Mouse (Mus musculus) limb, embryonic 11.5 days (tissue): ENCODE results near the gene Hnrnpf. TPM values are rescaled to one million over a fixed set of nuclear protein-coding genes. Genes with fewer than 3 reads are reported as not detected.
"Not testable (repeated sequence)": the region's sequence is repeated elsewhere in the genome, so short reads cannot be mapped to it uniquely, and the experiment has no call there.

Source experiments
- ATAC-seq: fragments of 200-750 bp; cut with Nextera tagmentation; 2 replicates; pipeline ENCODE4 v1.8.0; 2017; ENCODE audit warnings: low read depth; ENCODE audit not compliant: insufficient number of reproducible peaks, low FRiP score, low TSS enrichment
- DNase-seq: peaks from one replicate; pipeline ENCODE4 v3.0.0-alpha.2; 2015; ENCODE audit warnings: low spot score
- H3K27ac ChIP-seq: fragments of 300-500 bp; sonication (generic); replicated peaks from 2 replicates; pipeline ENCODE4 v1.5.1; 2014; ENCODE audit warnings: low read depth, mild to moderate bottlenecking, low read length
- H3K27me3 ChIP-seq: fragments of 300-500 bp; sonication (generic); 2 replicates; pipeline ENCODE4 v1.6.1; 2014; ENCODE audit warnings: mild to moderate bottlenecking, low read length, mixed read lengths; ENCODE audit not compliant: control insufficient read depth, insufficient read depth
- H3K36me3 ChIP-seq: fragments of 300-500 bp; sonication (generic); 2 replicates; pipeline ENCODE4 v1.6.1; 2014; ENCODE audit warnings: mild to moderate bottlenecking, low read length, moderate library complexity, mixed read lengths; ENCODE audit not compliant: control insufficient read depth, insufficient read depth
- H3K4me1 ChIP-seq: fragments of 300-500 bp; sonication (generic); 2 replicates; pipeline ENCODE4 v1.6.1; 2014; ENCODE audit warnings: low read length, mixed read lengths; ENCODE audit not compliant: control insufficient read depth, insufficient read depth
- H3K4me2 ChIP-seq: fragments of 300-500 bp; sonication (generic); 2 replicates; pipeline ENCODE4 v1.6.1; 2014; ENCODE audit warnings: low read depth, mild to moderate bottlenecking, moderate library complexity; ENCODE audit not compliant: severe bottlenecking
- H3K4me3 ChIP-seq: fragments of 300-500 bp; sonication (generic); 2 replicates; pipeline ENCODE4 v1.5.1; 2014; ENCODE audit warnings: low read depth, low read length
- H3K9ac ChIP-seq: fragments of 300-500 bp; sonication (generic); 2 replicates; pipeline ENCODE4 v1.6.1; 2014; ENCODE audit warnings: mild to moderate bottlenecking, low read length
- H3K9me3 ChIP-seq: fragments of 300-500 bp; sonication (generic); 2 replicates; pipeline ENCODE4 v1.6.1; 2016; ENCODE audit warnings: low read length; ENCODE audit not compliant: control insufficient read depth
- WGBS: fragments of 180-500 bp; shearing (Covaris S2); extraction: QIAGEN DNeasy Blood & Tissue Kit; methylation state at CpG from one replicate; pipeline ENCODE4 v1.1.7; 2014; 5-methylcytosine and 5-hydroxymethylcytosine counted together
- polyA plus RNA-seq: library from polyadenylated mRNA; unstranded; fragments of >200 nt; fragmentation: Nextera tagmentation; extraction: Ambion mirVana; gene quantifications from 2 replicates; pipeline ENCODE4 v1.2.1, GENCODE M21; 2014

Hnrnpf gene
- polyA plus RNA-seq, 1 experiment from 2014 or later, result 860 TPM

DNA sequence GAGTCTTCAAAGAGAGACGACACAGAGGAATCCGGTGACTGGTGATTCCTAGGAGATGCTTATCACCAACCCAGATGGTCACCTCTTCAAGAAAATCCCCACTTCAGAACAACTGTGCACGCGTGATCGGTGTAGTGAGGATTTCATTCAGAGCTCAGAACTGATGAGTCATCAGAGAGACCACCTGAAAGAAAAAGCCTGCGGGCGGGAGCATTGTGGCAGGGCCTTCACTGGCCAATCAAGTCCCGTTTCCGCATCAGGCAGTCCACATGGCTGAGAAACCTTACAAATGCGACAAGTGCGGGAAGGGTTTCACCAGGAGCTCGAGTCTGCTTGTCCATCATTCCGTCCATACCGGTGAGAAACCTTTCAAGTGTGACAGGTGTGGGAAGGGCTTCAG lies 29.1 kb upstream of the Hnrnpf start:
- DNase-seq (no peak), ATAC-seq (no peak)
- H3K9ac ChIP-seq, result no peak overlapping the region
- WGBS, result 76% methylated on average over 14 of the region's 14 CpGs
- H3K4me1 ChIP-seq, result no peaks in the 10 kb centered on the region
- H3K27ac ChIP-seq, result no peak overlapping the region
- H3K36me3 ChIP-seq, result peaks cover 3% of the 10 kb centered on the region; the same call in 1 of the 2 replicates
- no peak overlapping the region for H3K4me3 ChIP-seq
- no peak overlapping the region for H3K4me2 ChIP-seq
- H3K27me3 ChIP-seq, result no peaks in the 10 kb centered on the region
- no peaks in the 10 kb centered on the region for H3K9me3 ChIP-seq

DNA sequence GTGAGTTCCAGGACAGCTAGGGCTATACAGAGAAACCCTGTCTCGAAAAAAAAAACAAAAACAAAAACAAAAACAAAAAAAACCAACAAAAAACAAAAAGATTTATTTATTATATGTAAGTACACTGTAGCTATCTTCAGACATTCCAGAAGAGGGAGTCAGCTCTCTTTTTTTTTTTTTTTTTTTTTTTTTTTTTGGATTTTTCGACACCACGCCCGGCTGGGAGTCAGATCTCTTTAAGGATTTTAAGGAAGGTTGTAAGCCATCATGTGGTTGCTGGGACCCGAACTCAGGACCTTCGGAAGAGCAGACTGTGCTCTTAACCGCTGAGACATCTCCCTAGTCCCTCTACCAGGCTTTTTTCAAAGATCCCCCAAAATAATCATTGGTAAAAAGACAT lies 26.7 kb upstream of the Hnrnpf start:
- not testable (repeated sequence) for H3K4me1 ChIP-seq, H3K4me2 ChIP-seq, H3K9me3 ChIP-seq, H3K27ac ChIP-seq, H3K9ac ChIP-seq, H3K4me3 ChIP-seq, H3K36me3 ChIP-seq, H3K27me3 ChIP-seq, DNase-seq, ATAC-seq
- 87% methylated on average over 7 of the region's 7 CpGs for WGBS

DNA sequence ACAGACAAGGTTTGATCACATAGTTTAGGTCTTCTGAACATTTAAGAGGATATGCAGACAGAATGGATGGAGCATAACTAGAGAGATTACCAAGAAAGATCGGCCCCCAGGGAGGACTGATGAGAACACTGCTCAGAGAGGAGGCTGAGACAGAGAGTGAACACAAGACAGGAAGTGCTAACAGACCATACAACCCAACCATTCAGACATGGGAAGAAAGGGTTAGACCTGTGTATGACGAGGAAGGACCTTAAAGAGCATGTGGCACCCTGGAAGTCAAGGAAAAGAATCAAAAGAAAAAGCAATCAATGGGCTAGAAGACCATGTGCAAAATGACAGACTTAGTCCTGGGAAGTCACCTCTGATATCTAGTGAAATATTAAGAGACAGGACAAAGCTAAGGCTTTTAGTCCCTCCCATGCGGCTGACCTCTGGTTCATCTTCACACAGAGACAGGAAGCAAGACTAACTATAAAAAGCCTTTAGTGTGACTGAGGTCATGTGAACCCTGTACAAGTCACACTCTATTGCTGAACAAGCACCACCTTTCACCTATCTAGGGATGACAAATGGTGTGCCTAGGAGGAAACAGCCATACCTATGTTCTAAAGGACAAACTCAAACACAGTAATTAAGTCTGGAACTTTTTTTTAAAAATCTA lies 25.4 kb upstream of the Hnrnpf start:
- Histone ChIP-seq H3K36me3 (peaks cover 3% of the 10 kb centered on the region; the same call in 1 of the 2 replicates), H3K4me3 (no peak overlapping the region), H3K27me3 (no peaks in the 10 kb centered on the region), H3K27ac (no peak overlapping the region), H3K4me1 (no peaks in the 10 kb centered on the region), H3K9me3 (no peaks in the 10 kb centered on the region), H3K4me2 (no peak overlapping the region), H3K9ac (no peak overlapping the region)
- no peak for ATAC-seq
- DNase-seq, result no peak
- 80% methylated on average over 3 of the region's 3 CpGs for WGBS

DNA sequence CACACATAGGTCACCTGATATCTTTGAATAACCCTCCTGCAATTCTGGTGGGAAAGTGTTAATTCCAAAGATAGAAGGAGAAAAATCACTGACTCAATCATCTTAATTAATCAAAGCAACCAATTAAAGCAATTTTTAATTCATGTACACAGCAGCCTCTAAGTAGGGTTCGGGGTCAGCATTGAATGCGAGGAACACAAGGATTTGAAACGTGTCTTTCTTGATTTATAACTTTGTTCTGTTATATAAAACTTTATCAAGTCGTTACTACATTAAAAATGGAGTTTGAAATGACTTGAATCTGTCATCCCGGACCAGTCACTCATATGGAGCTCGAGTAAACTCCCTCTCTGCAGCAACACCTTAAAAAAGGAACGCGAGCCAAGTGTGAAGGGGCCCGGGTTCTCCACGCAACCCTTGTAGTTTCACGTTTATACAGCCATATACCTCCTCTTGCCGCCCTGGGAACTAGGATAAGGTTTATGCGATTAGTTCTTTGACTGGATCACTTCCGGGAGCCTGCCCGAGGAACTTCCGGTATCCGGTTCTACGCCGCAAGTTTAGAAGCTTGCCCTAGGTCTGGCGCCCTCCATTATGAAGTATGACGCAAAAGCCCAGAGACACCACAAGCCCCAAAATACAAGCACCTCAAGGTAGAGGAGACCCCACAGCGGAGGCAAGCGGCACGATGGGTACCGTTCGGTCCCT lies 21.3 kb upstream of the Hnrnpf start:
- Histone ChIP-seq H3K27ac (peak overlapping the region; percentile 95), H3K27me3 (no peaks in the 10 kb centered on the region), H3K36me3 (no peaks in the 10 kb centered on the region), H3K9me3 (no peaks in the 10 kb centered on the region), H3K4me3 (peak overlapping the region; percentile 40), H3K4me1 (no peaks in the 10 kb centered on the region), H3K4me2 (peak overlapping the region; percentile 59), H3K9ac (peak overlapping the region; percentile 72)
- ATAC-seq (peak; percentile 85), DNase-seq (no peak)
- 11% methylated on average over 26 of the region's 26 CpGs for WGBS

DNA sequence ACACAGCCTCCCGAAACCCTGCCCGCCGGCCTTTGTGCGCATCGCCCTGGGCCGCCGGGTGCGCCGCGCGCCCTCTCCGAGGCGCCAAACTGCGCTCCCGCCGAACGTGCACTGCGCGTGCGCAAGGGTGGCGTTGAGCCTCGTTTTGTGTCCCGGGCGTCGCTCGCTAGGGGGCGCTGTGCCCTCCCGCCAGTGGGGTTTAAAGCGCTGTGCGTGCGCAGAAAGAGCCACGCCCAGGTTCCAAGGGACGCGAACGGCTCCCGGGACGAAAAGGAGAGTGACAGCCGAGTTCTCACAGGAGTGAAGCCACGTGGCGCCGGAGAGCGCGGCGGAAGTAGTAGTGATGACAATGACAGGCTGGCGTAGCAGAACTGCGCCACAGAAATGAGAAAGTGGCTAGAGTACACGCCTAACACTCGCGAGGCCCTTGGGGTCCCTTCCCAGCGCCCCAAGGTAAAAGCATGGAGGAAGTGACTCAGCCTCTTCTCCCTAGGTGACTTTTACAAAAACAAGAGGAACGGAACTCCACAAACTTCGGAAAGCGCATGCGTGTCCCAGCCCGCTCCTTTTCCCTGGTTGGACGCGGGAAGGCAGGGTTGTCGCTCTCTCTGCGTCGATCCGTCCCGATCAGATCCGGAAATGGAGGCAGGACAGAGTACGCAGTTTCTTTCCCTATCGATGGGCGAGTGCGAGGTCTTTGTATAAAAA lies 20.6 kb upstream of the Hnrnpf start:
- peak overlapping the region; percentile 40 for H3K4me3 ChIP-seq
- no peaks in the 10 kb centered on the region for H3K36me3 ChIP-seq
- peak overlapping the region; percentile 95 for H3K27ac ChIP-seq
- H3K4me1 ChIP-seq, result no peaks in the 10 kb centered on the region
- DNase-seq (peak; percentile 100), ATAC-seq (peak; percentile 91)
- peak overlapping the region; percentile 72 for H3K9ac ChIP-seq
- under 1% methylated on average over 67 of the region's 67 CpGs for WGBS
- H3K9me3 ChIP-seq, result no peaks in the 10 kb centered on the region
- H3K4me2 ChIP-seq, result peak overlapping the region; percentile 59
- no peaks in the 10 kb centered on the region for H3K27me3 ChIP-seq

DNA sequence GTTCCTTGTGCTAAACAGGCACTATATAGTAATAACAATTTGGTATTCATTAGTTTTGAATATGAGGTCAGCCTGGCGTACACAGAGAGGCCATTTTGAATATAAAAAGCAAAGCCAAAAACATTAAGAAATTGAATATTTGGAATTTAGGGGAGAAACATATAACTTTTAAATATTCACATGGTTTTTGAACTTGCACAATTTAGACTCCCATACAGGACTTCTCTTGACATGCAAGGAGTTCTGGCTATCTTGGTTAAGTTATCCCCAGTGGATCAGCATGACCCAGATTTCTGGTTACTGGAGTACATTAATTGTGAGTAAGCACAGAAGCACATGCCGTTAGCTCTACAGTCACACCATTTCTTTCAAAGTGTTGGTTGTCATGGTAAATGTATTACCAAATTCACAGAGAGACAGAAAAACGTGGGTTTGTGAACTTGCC lies 19.7 kb upstream of the Hnrnpf start:
- ATAC-seq, result no peak
- WGBS, result 65% methylated on average over 3 of the region's 3 CpGs
- no peaks in the 10 kb centered on the region for H3K9me3 ChIP-seq
- no peaks in the 10 kb centered on the region for H3K4me1 ChIP-seq
- H3K27ac ChIP-seq, result no peak overlapping the region; the same call in 1 of the 2 replicates
- H3K36me3 ChIP-seq, result no peaks in the 10 kb centered on the region
- peak overlapping the region; percentile 40; the same call in 1 of the 2 replicates for H3K4me3 ChIP-seq
- DNase-seq, result no peak
- peak overlapping the region; percentile 59 for H3K4me2 ChIP-seq
- no peak overlapping the region for H3K9ac ChIP-seq
- H3K27me3 ChIP-seq, result no peaks in the 10 kb centered on the region

DNA sequence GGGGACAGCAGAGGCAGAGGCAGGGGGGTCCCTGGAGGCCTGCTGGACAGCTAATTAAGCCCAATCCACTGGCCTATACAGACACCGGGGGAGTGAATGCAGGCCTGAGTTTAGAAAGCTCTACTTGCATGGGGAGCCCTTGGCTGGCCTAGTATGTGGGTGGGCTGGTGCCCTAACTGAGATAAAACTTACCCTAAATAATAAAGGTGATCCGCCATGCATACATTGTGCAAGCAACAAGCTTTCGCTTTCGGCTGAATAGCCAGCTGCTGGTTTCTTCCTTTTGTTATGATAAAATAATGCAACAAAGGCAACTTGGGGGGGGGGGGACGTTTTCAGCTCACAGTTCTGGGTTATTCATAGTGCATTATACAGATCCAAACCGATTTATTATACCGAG lies 18.9 kb upstream of the Hnrnpf start:
- no peak overlapping the region for H3K9ac ChIP-seq
- no peaks in the 10 kb centered on the region for H3K9me3 ChIP-seq
- H3K4me3 ChIP-seq, result no peak overlapping the region
- DNase-seq, result no peak
- H3K27ac ChIP-seq, result no peak overlapping the region
- H3K27me3 ChIP-seq, result no peaks in the 10 kb centered on the region
- H3K4me1 ChIP-seq, result no peaks in the 10 kb centered on the region
- no peak for ATAC-seq
- H3K4me2 ChIP-seq, result no peak overlapping the region
- H3K36me3 ChIP-seq, result no peaks in the 10 kb centered on the region
- WGBS, result 82% methylated on average over 7 of the region's 7 CpGs

DNA sequence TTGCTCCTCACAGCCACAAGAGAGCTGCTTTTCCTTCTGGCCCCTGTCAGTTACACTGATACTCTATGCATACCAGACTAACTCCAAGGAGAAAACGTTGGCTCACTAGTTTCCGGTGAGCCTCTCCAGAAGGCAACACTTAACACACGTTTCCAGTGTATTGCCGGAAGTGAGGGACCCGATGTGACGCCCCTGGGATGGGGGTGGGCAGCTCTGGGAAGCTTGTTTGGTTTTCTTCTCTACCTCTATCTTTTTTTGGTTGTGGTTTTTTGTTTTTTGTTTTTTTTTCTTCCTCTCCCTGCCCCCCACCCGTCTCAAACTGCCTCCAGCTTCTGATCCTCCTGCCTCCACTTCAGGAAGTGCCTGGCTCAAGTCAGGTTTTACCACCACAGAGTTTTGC lies 18.1 kb upstream of the Hnrnpf start:
- Histone ChIP-seq H3K4me2 (no peak overlapping the region), H3K27me3 (no peaks in the 10 kb centered on the region), H3K4me3 (no peak overlapping the region), H3K9me3 (no peaks in the 10 kb centered on the region), H3K9ac (no peak overlapping the region), H3K36me3 (no peaks in the 10 kb centered on the region), H3K4me1 (no peaks in the 10 kb centered on the region), H3K27ac (no peak overlapping the region)
- 68% methylated on average over 7 of the region's 7 CpGs for WGBS
- ATAC-seq, result no peak
- DNase-seq, result no peak
